Mouse (Mus musculus): Measurements from ENCODE around the gene Carf. TPM values are rescaled to one million over a fixed set of nuclear protein-coding genes. Genes with fewer than 3 reads are reported as not detected.
"Not testable (repeated sequence)": the region's sequence is repeated elsewhere in the genome, so short reads cannot be mapped to it uniquely, and the experiment has no call there.

The Carf gene
- 11.0 and 11.3 TPM in 2 replicates for polyA plus RNA-seq (2012; rRNA removed)

GRCm38 (mm10) chr1:60098024-60098781 lies at the start of gene Carf, which contains the start of gene Wdr12:
TSS of gene Carf (plus strand) at chr1:60098247.
TSS of gene Wdr12 (minus strand) at chr1:60098645.
- H3K4me1 ChIP-seq (ENCODE audit: control insufficient read depth, insufficient read depth, low read length): no peaks in the 10 kb centered on the region
- peak within 1 kb of the TSS; percentile 42 for H3K27ac ChIP-seq (ENCODE audit: insufficient read depth, low read length)
- peak within 1 kb of the TSS; percentile 66 for H3K4me3 ChIP-seq (ENCODE audit: insufficient read depth, low read length)
- TF ChIP-seq CTCF (IDR thresholded peaks at IDR 0.05; ENCODE audit: extremely low read depth, insufficient read depth, low read length) (no peak), POLR2A (IDR thresholded peaks at IDR 0.05; ENCODE audit: extremely low read depth, insufficient read depth, low read length) (peak; percentile 88)

GRCm38 (mm10) chr1:60054659-60055058 lies 43.4 kb upstream of the Carf start:
- Histone ChIP-seq H3K4me3 (ENCODE audit: insufficient read depth, low read length) (no peak overlapping the region), H3K4me1 (ENCODE audit: control insufficient read depth, insufficient read depth, low read length) (no peaks in the 10 kb centered on the region), H3K27ac (ENCODE audit: insufficient read depth, low read length) (no peak overlapping the region)
- TF ChIP-seq CTCF (IDR thresholded peaks at IDR 0.05; ENCODE audit: extremely low read depth, insufficient read depth, low read length): no peak
- TF ChIP-seq POLR2A (IDR thresholded peaks at IDR 0.05; ENCODE audit: extremely low read depth, insufficient read depth, low read length): no peak

- no peak for TF ChIP-seq CTCF (IDR thresholded peaks at IDR 0.05; ENCODE audit: extremely low read depth, insufficient read depth, low read length)
- TF ChIP-seq POLR2A (IDR thresholded peaks at IDR 0.05; ENCODE audit: extremely low read depth, insufficient read depth, low read length): no peak
Measured at GRCm38 (mm10) chr1:60056310-60056709, 41.7 kb upstream of the Carf start.

GRCm38 (mm10) chr1:60070725-60071124 lies 27.3 kb upstream of the Carf start:
- H3K4me1 ChIP-seq (ENCODE audit: control insufficient read depth, insufficient read depth, low read length); H3K27ac ChIP-seq (ENCODE audit: insufficient read depth, low read length); H3K4me3 ChIP-seq (ENCODE audit: insufficient read depth, low read length): not testable (repeated sequence)

More at GRCm38 (mm10) chr1:60056310-60056709, 41.7 kb upstream of the Carf start:
- H3K4me3 ChIP-seq (ENCODE audit: insufficient read depth, low read length): no peak overlapping the region
- no peak overlapping the region for H3K27ac ChIP-seq (ENCODE audit: insufficient read depth, low read length)
- H3K4me1 ChIP-seq (ENCODE audit: control insufficient read depth, insufficient read depth, low read length): no peaks in the 10 kb centered on the region

- no peak overlapping the region for H3K27ac ChIP-seq (ENCODE audit: insufficient read depth, low read length)
- H3K4me3 ChIP-seq (ENCODE audit: insufficient read depth, low read length): no peak overlapping the region
- no peaks in the 10 kb centered on the region for H3K4me1 ChIP-seq (ENCODE audit: control insufficient read depth, insufficient read depth, low read length)
- no peak for TF ChIP-seq CTCF (IDR thresholded peaks at IDR 0.05; ENCODE audit: extremely low read depth, insufficient read depth, low read length)
- TF ChIP-seq POLR2A (IDR thresholded peaks at IDR 0.05; ENCODE audit: extremely low read depth, insufficient read depth, low read length): no peak
Measured at GRCm38 (mm10) chr1:60074935-60075334, 23.1 kb upstream of the Carf start.

- Histone ChIP-seq H3K4me1 (ENCODE audit: control insufficient read depth, insufficient read depth, low read length) (no peaks in the 10 kb centered on the region), H3K27ac (ENCODE audit: insufficient read depth, low read length) (no peak overlapping the region), H3K4me3 (ENCODE audit: insufficient read depth, low read length) (no peak overlapping the region)
- TF ChIP-seq CTCF (IDR thresholded peaks at IDR 0.05; ENCODE audit: extremely low read depth, insufficient read depth, low read length): no peak
- TF ChIP-seq POLR2A (IDR thresholded peaks at IDR 0.05; ENCODE audit: extremely low read depth, insufficient read depth, low read length): no peak
Measured at GRCm38 (mm10) chr1:60075590-60075989, 22.5 kb upstream of the Carf start.

- TF ChIP-seq CTCF (IDR thresholded peaks at IDR 0.05; ENCODE audit: extremely low read depth, insufficient read depth, low read length): no peak
- no peak for TF ChIP-seq POLR2A (IDR thresholded peaks at IDR 0.05; ENCODE audit: extremely low read depth, insufficient read depth, low read length)
Measured at GRCm38 (mm10) chr1:60076411-60076810, 21.6 kb upstream of the Carf start.

GRCm38 (mm10) chr1:60096572-60097276 lies 1.3 kb upstream of the Carf start:
- Histone ChIP-seq H3K27ac (ENCODE audit: insufficient read depth, low read length) (no peak overlapping the region), H3K4me3 (ENCODE audit: insufficient read depth, low read length) (peak overlapping the region; percentile 66), H3K4me1 (ENCODE audit: control insufficient read depth, insufficient read depth, low read length) (no peaks in the 10 kb centered on the region)
- TF ChIP-seq CTCF (IDR thresholded peaks at IDR 0.05; ENCODE audit: extremely low read depth, insufficient read depth, low read length) (no peak), POLR2A (IDR thresholded peaks at IDR 0.05; ENCODE audit: extremely low read depth, insufficient read depth, low read length) (no peak)

More at GRCm38 (mm10) chr1:60076411-60076810, 21.6 kb upstream of the Carf start:
- Histone ChIP-seq H3K4me1 (ENCODE audit: control insufficient read depth, insufficient read depth, low read length) (no peaks in the 10 kb centered on the region), H3K4me3 (ENCODE audit: insufficient read depth, low read length) (no peak overlapping the region), H3K27ac (ENCODE audit: insufficient read depth, low read length) (no peak overlapping the region)

GRCm38 (mm10) chr1:60097277-60098023 lies 597 bp upstream of the Carf start:
- Histone ChIP-seq H3K27ac (ENCODE audit: insufficient read depth, low read length) (peak overlapping the region; percentile 35; the same call in 1 of the 2 replicates), H3K4me3 (ENCODE audit: insufficient read depth, low read length) (peak overlapping the region; percentile 66), H3K4me1 (ENCODE audit: control insufficient read depth, insufficient read depth, low read length) (no peaks in the 10 kb centered on the region)
- TF ChIP-seq POLR2A (IDR thresholded peaks at IDR 0.05; ENCODE audit: extremely low read depth, insufficient read depth, low read length) (peak; percentile 78), CTCF (IDR thresholded peaks at IDR 0.05; ENCODE audit: extremely low read depth, insufficient read depth, low read length) (no peak)

Measured in cortical plate, adult 2 months (tissue).